Mouse (Mus musculus): ENCODE data around the gene Psmc3. TPM values are rescaled to one million over a fixed set of nuclear protein-coding genes. Genes with fewer than 3 reads are reported as not detected.
A peak's percentile ranks its signal among the peaks of the same experiment; 100 is the strongest.
"Not testable (repeated sequence)": the region's sequence is repeated elsewhere in the genome, so short reads cannot be mapped to it uniquely, and the experiment has no call there.

Psmc3 gene
- 157 and 167 TPM in 2 replicates for polyA plus RNA-seq (2012; ENCODE audit: insufficient read depth, insufficient read length, missing spikeins)

- Histone ChIP-seq H3K27ac (replicated peaks; ENCODE audit: low read depth, low read length) (peak within 1 kb of the TSS; percentile 98), H3K4me1 (ENCODE audit: control insufficient read depth, insufficient read depth, insufficient read length, low read length) (no peaks in the 10 kb centered on the region), H3K4me3 (ENCODE audit: insufficient read depth, low read depth, low read length) (peak within 1 kb of the TSS; percentile 93)
These were observed at the start of gene Psmc3 for GRCm38 (mm10) chr2:91053934-91054382. Psmc3 (plus strand) TSS chr2:91054009.

GRCm38 (mm10) chr2:91008536-91008935 is 45.3 kb upstream of the Psmc3 start:
- no peak overlapping the region for H3K27ac ChIP-seq (replicated peaks; ENCODE audit: low read depth, low read length)
- no peaks in the 10 kb centered on the region for H3K4me1 ChIP-seq (ENCODE audit: control insufficient read depth, insufficient read depth, insufficient read length, low read length)
- no peak overlapping the region for H3K4me3 ChIP-seq (ENCODE audit: insufficient read depth, low read depth, low read length)

GRCm38 (mm10) chr2:91013881-91014280 is 39.9 kb upstream of the Psmc3 start:
- no peak overlapping the region for H3K27ac ChIP-seq (replicated peaks; ENCODE audit: low read depth, low read length)
- H3K4me3 ChIP-seq (ENCODE audit: insufficient read depth, low read depth, low read length): no peak overlapping the region
- peaks cover 8% of the 10 kb centered on the region; the same call in 1 of the 2 replicates for H3K4me1 ChIP-seq (ENCODE audit: control insufficient read depth, insufficient read depth, insufficient read length, low read length)

- Histone ChIP-seq H3K4me3 (ENCODE audit: insufficient read depth, low read depth, low read length) (no peak overlapping the region), H3K4me1 (ENCODE audit: control insufficient read depth, insufficient read depth, insufficient read length, low read length) (peaks cover 8% of the 10 kb centered on the region; the same call in 1 of the 2 replicates), H3K27ac (replicated peaks; ENCODE audit: low read depth, low read length) (peak overlapping the region; percentile 24)
These were observed 38.4 kb upstream of the Psmc3 start for GRCm38 (mm10) chr2:91015386-91015785.

GRCm38 (mm10) chr2:91018061-91018788 is 35.6 kb upstream of the Psmc3 start:
- Histone ChIP-seq H3K4me1 (ENCODE audit: control insufficient read depth, insufficient read depth, insufficient read length, low read length) (peaks cover 8% of the 10 kb centered on the region; the same call in 1 of the 2 replicates), H3K27ac (replicated peaks; ENCODE audit: low read depth, low read length) (no peak overlapping the region), H3K4me3 (ENCODE audit: insufficient read depth, low read depth, low read length) (no peak overlapping the region)

GRCm38 (mm10) chr2:91019911-91020310 is 33.9 kb upstream of the Psmc3 start:
- Histone ChIP-seq H3K27ac (replicated peaks; ENCODE audit: low read depth, low read length) (no peak overlapping the region), H3K4me1 (ENCODE audit: control insufficient read depth, insufficient read depth, insufficient read length, low read length) (peaks cover 8% of the 10 kb centered on the region; the same call in 1 of the 2 replicates), H3K4me3 (ENCODE audit: insufficient read depth, low read depth, low read length) (no peak overlapping the region)

GRCm38 (mm10) chr2:91022266-91022665 is 31.5 kb upstream of the Psmc3 start:
- not testable (repeated sequence) for H3K4me3 ChIP-seq (ENCODE audit: insufficient read depth, low read depth, low read length); H3K4me1 ChIP-seq (ENCODE audit: control insufficient read depth, insufficient read depth, insufficient read length, low read length); H3K27ac ChIP-seq (replicated peaks; ENCODE audit: low read depth, low read length)

GRCm38 (mm10) chr2:91023131-91023530 is 30.7 kb upstream of the Psmc3 start:
- Histone ChIP-seq H3K4me3 (ENCODE audit: insufficient read depth, low read depth, low read length) (no peak overlapping the region), H3K27ac (replicated peaks; ENCODE audit: low read depth, low read length) (peak overlapping the region; percentile 13; the same call in 1 of the 2 replicates), H3K4me1 (ENCODE audit: control insufficient read depth, insufficient read depth, insufficient read length, low read length) (peaks cover 2% of the 10 kb centered on the region; the same call in 1 of the 2 replicates)

- Histone ChIP-seq H3K27ac (replicated peaks; ENCODE audit: low read depth, low read length) (no peak overlapping the region; the same call in 1 of the 2 replicates), H3K4me3 (ENCODE audit: insufficient read depth, low read depth, low read length) (no peak overlapping the region), H3K4me1 (ENCODE audit: control insufficient read depth, insufficient read depth, insufficient read length, low read length) (no peaks in the 10 kb centered on the region)
These were observed 29.9 kb upstream of the Psmc3 start for GRCm38 (mm10) chr2:91023956-91024355.

GRCm38 (mm10) chr2:91025081-91025516 is 28.7 kb upstream of the Psmc3 start:
- H3K4me3 ChIP-seq (ENCODE audit: insufficient read depth, low read depth, low read length): no peak overlapping the region
- no peak overlapping the region for H3K27ac ChIP-seq (replicated peaks; ENCODE audit: low read depth, low read length)
- H3K4me1 ChIP-seq (ENCODE audit: control insufficient read depth, insufficient read depth, insufficient read length, low read length): no peaks in the 10 kb centered on the region

GRCm38 (mm10) chr2:91026491-91026890 is 27.3 kb upstream of the Psmc3 start:
- Histone ChIP-seq H3K4me3 (ENCODE audit: insufficient read depth, low read depth, low read length) (no peak overlapping the region), H3K27ac (replicated peaks; ENCODE audit: low read depth, low read length) (no peak overlapping the region), H3K4me1 (ENCODE audit: control insufficient read depth, insufficient read depth, insufficient read length, low read length) (no peaks in the 10 kb centered on the region)

- Histone ChIP-seq H3K4me1 (ENCODE audit: control insufficient read depth, insufficient read depth, insufficient read length, low read length) (no peaks in the 10 kb centered on the region), H3K4me3 (ENCODE audit: insufficient read depth, low read depth, low read length) (no peak overlapping the region), H3K27ac (replicated peaks; ENCODE audit: low read depth, low read length) (no peak overlapping the region)
These were observed 26.2 kb upstream of the Psmc3 start for GRCm38 (mm10) chr2:91027391-91028214.

- no peaks in the 10 kb centered on the region for H3K4me1 ChIP-seq (ENCODE audit: control insufficient read depth, insufficient read depth, insufficient read length, low read length)
- H3K4me3 ChIP-seq (ENCODE audit: insufficient read depth, low read depth, low read length): no peak overlapping the region
- H3K27ac ChIP-seq (replicated peaks; ENCODE audit: low read depth, low read length): no peak overlapping the region
These were observed 22.6 kb upstream of the Psmc3 start for GRCm38 (mm10) chr2:91031216-91031615.

GRCm38 (mm10) chr2:91033000-91033399 is 20.8 kb upstream of the Psmc3 start:
- Histone ChIP-seq H3K4me1 (ENCODE audit: control insufficient read depth, insufficient read depth, insufficient read length, low read length) (no peaks in the 10 kb centered on the region), H3K4me3 (ENCODE audit: insufficient read depth, low read depth, low read length) (no peak overlapping the region), H3K27ac (replicated peaks; ENCODE audit: low read depth, low read length) (no peak overlapping the region)

GRCm38 (mm10) chr2:91035385-91035784 is 18.4 kb upstream of the Psmc3 start, which contains the start of gene Rapsn:
Rapsn (plus strand) TSS chr2:91035620.
- Histone ChIP-seq H3K4me1 (ENCODE audit: control insufficient read depth, insufficient read depth, insufficient read length, low read length) (no peaks in the 10 kb centered on the region), H3K27ac (replicated peaks; ENCODE audit: low read depth, low read length) (no peak within 1 kb of the TSS), H3K4me3 (ENCODE audit: insufficient read depth, low read depth, low read length) (no peak within 1 kb of the TSS)

All from brown adipose tissue, adult 24 weeks (tissue).